Mouse (Mus musculus) myocyte (in vitro differentiated cells): ENCODE data around the gene Zfp109.

Experiments used
- CEBPB ChIP-seq: IDR thresholded peaks from 2 replicates; pipeline ENCODE4 v1.6.1; 2011; ENCODE audit warnings: mild to moderate bottlenecking, moderate library complexity; ENCODE audit not compliant: poor library complexity, insufficient read depth, severe bottlenecking
- E2F4 ChIP-seq: IDR thresholded peaks from one replicate; pipeline ENCODE4 v1.6.1; 2011; ENCODE audit warnings: mild to moderate bottlenecking, control low read depth, moderate library complexity; ENCODE audit not compliant: insufficient read depth
- MYOD1 ChIP-seq, 3 experiments: IDR thresholded peaks; one replicate each; pipeline ENCODE4 v1.6.1; 2011; ENCODE audit warnings: control low read depth in 2 of 3, low read depth in 2 of 3, mild to moderate bottlenecking in 2 of 3, moderate library complexity in 1 of 3; ENCODE audit not compliant: insufficient read length in 2 of 3, control insufficient read depth in 1 of 3
- MYOG ChIP-seq, 3 experiments: IDR thresholded peaks; one replicate each; pipeline ENCODE4 v1.6.1; 2011; ENCODE audit warnings: control low read depth in 2 of 3, low read depth in 2 of 3, mild to moderate bottlenecking in 2 of 3; ENCODE audit not compliant: insufficient read length in 2 of 3, control insufficient read depth in 1 of 3, insufficient read depth in 1 of 3
- POLR2A ChIP-seq: IDR thresholded peaks from one replicate; pipeline ENCODE4 v1.6.1; 2011; ENCODE audit warnings: low read depth, mild to moderate bottlenecking, control low read depth, moderate library complexity; ENCODE audit not compliant: insufficient read length
- POLR2AphosphoS2 ChIP-seq: IDR thresholded peaks from one replicate; pipeline ENCODE4 v1.6.1; 2011; ENCODE audit warnings: low read depth, control low read depth; ENCODE audit not compliant: insufficient read length
- REST ChIP-seq: IDR thresholded peaks from one replicate; pipeline ENCODE4 v1.6.1; 2011; ENCODE audit warnings: mild to moderate bottlenecking, control low read depth, moderate library complexity; ENCODE audit not compliant: insufficient read depth, insufficient read length
- TCF12 ChIP-seq: IDR thresholded peaks from one replicate; pipeline ENCODE4 v1.6.1; 2011; ENCODE audit warnings: mild to moderate bottlenecking, control low read depth; ENCODE audit not compliant: poor library complexity, insufficient read depth, severe bottlenecking

DNA sequence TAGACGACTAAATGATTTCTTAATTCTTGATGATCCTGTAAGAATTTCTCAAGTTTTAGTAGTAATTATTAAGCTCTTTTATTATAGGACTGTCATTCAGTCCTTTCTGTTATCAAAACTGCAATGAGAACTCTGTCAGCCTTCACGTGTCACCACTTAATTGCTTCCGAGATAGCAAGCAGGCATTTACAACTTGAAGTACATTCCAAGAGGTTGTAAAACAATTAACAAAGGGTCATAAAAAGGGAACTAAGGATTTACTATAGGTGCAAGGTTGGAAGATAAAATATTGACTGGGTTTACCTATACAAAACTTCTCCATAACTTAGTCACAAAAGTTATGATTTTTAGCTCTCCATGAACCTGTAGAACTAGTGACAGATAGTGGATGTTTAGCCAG is 44.2 kb downstream of the Zfp109 start:
- no peak for TF ChIP-seq REST
- TF ChIP-seq POLR2A, result no peak
- no peak for TF ChIP-seq CEBPB
- no peak for TF ChIP-seq MYOG (IDR thresholded peaks at IDR 0.05; ENCODE audit: control insufficient read depth in 1 of 3, insufficient read depth in 1 of 3, insufficient read length in 2 of 3, low read depth in 2 of 3)
- no peak for TF ChIP-seq MYOD1 (IDR thresholded peaks at IDR 0.05; ENCODE audit: control insufficient read depth in 1 of 3, insufficient read length in 2 of 3, low read depth in 2 of 3)
- no peak for TF ChIP-seq TCF12
- no peak for TF ChIP-seq POLR2AphosphoS2
- TF ChIP-seq E2F4, result no peak
